Mouse (Mus musculus) hindbrain, postnatal 0 days (tissue): ENCODE measurements around the gene Smg6. TPM values are rescaled to one million over a fixed set of nuclear protein-coding genes. Genes with fewer than 3 reads are reported as not detected.

Source experiments
- ATAC-seq: fragments of 200-750 bp; cut with Nextera tagmentation; 2 replicates; pipeline ENCODE4 v1.8.0; 2017; ENCODE audit warnings: mild to moderate bottlenecking, moderate TSS enrichment, moderate library complexity
- DNase-seq: peaks from one replicate; pipeline ENCODE4 v3.0.0-alpha.2; 2015; ENCODE audit warnings: low spot score
- H3K27ac ChIP-seq: fragments of 300-500 bp; sonication (generic); 2 replicates; pipeline ENCODE4 v1.5.1; 2014; ENCODE audit warnings: mild to moderate bottlenecking
- H3K27me3 ChIP-seq: fragments of 300-500 bp; sonication (generic); 2 replicates; pipeline ENCODE4 v1.6.1; 2014; ENCODE audit warnings: low read length, mixed read lengths; ENCODE audit not compliant: insufficient read depth
- H3K36me3 ChIP-seq: fragments of 300-500 bp; sonication (generic); 2 replicates; pipeline ENCODE4 v1.6.1; 2014; ENCODE audit warnings: low read length, mixed read lengths; ENCODE audit not compliant: insufficient read depth
- H3K4me1 ChIP-seq: fragments of 300-500 bp; sonication (generic); 2 replicates; pipeline ENCODE4 v1.6.1; 2014; ENCODE audit warnings: antibody characterized with exemption, low read length, mixed read lengths; ENCODE audit not compliant: insufficient read depth
- H3K4me2 ChIP-seq: fragments of 300-500 bp; sonication (generic); 2 replicates; pipeline ENCODE4 v1.6.1; 2014; ENCODE audit warnings: low read depth, mild to moderate bottlenecking, low read length, moderate library complexity, mixed read lengths
- H3K4me3 ChIP-seq: fragments of 300-500 bp; sonication (generic); 2 replicates; pipeline ENCODE4 v1.5.1; 2014; ENCODE audit warnings: low read length
- H3K9ac ChIP-seq: fragments of 300-500 bp; sonication (generic); replicated peaks from 2 replicates; pipeline ENCODE4 v1.6.1; 2014; ENCODE audit warnings: mild to moderate bottlenecking, low read length, moderate library complexity, mixed read lengths
- H3K9me3 ChIP-seq: fragments of 300-500 bp; sonication (generic); 2 replicates; pipeline ENCODE4 v1.6.1; 2016; ENCODE audit warnings: low read length, mixed read lengths
- CTCF ChIP-seq: IDR thresholded peaks from 2 replicates; pipeline ENCODE4 v1.5.1; 2016; ENCODE audit warnings: antibody characterized with exemption, control low read depth, low read depth
- WGBS: fragments of 180-500 bp; shearing (Covaris S2); extraction: QIAGEN DNeasy Blood & Tissue Kit; methylation state at CpG from one replicate; pipeline ENCODE4 v1.1.7; 2014; 5-methylcytosine and 5-hydroxymethylcytosine counted together
- polyA plus RNA-seq: library from polyadenylated mRNA; unstranded; fragments of >200 nt; fragmentation: Nextera tagmentation; extraction: Ambion mirVana; gene quantifications from 2 replicates; pipeline ENCODE4 v1.2.1, GENCODE M21; 2015
- total RNA-seq: library from RNA; depleted of rRNA; stranded (reverse); fragments of >200 nt; gene quantifications from 2 replicates; pipeline ENCODE4 v1.2.3, GENCODE M21; 2014

Gene Smg6
- total and polyA plus RNA-seq, 2 experiments from 2014 or later: 10.0 to 27.8 TPM

GRCm38 (mm10) chr11:75169405-75170080 is 243.9 kb downstream of the Smg6 start, which contains the start of gene Hic1:
Gene Hic1, minus strand, starts transcription at chr11:75169519.
- Histone ChIP-seq H3K27me3 (peaks cover 43% of the 10 kb centered on the region), H3K27ac (peak within 1 kb of the TSS; percentile 12; the same call in 1 of the 2 replicates), H3K9ac (peak within 1 kb of the TSS; percentile 50), H3K36me3 (no peaks in the 10 kb centered on the region), H3K4me2 (peak within 1 kb of the TSS; percentile 80), H3K4me3 (peak within 1 kb of the TSS; percentile 45), H3K4me1 (peaks cover 22% of the 10 kb centered on the region), H3K9me3 (no peaks in the 10 kb centered on the region)
- ATAC-seq (no peak), DNase-seq (no peak)
- TF ChIP-seq CTCF: no peak
- WGBS: 3% methylated on average over 23 of the region's 23 CpGs

- H3K9ac ChIP-seq: peak overlapping the region; percentile 38
- H3K36me3 ChIP-seq: no peaks in the 10 kb centered on the region
- no peaks in the 10 kb centered on the region for H3K9me3 ChIP-seq
- H3K27me3 ChIP-seq: peaks cover 36% of the 10 kb centered on the region
- H3K4me1 ChIP-seq: peaks cover 22% of the 10 kb centered on the region
- H3K4me3 ChIP-seq: peak overlapping the region; percentile 45
- H3K27ac ChIP-seq: peak overlapping the region; percentile 12; the same call in 1 of the 2 replicates
- under 1% methylated on average over 38 of the region's 38 CpGs for WGBS
- peak overlapping the region; percentile 80 for H3K4me2 ChIP-seq
- peak; percentile 72 for ATAC-seq
- peak; percentile 74 for TF ChIP-seq CTCF
- peak; percentile 93 for DNase-seq
These were observed 244.6 kb downstream of the Smg6 start for GRCm38 (mm10) chr11:75170136-75170751.

GRCm38 (mm10) chr11:75171186-75171865 is 245.7 kb downstream of the Smg6 start:
- Histone ChIP-seq H3K9ac (no peak overlapping the region), H3K27ac (no peak overlapping the region; the same call in 1 of the 2 replicates), H3K36me3 (no peaks in the 10 kb centered on the region), H3K4me2 (peak overlapping the region; percentile 67), H3K4me3 (peak overlapping the region; percentile 50; the same call in 1 of the 2 replicates), H3K4me1 (peaks cover 22% of the 10 kb centered on the region), H3K9me3 (no peaks in the 10 kb centered on the region), H3K27me3 (peaks cover 26% of the 10 kb centered on the region; the same call in 1 of the 2 replicates)
- ATAC-seq (no peak), DNase-seq (no peak)
- 8% methylated on average over 17 of the region's 17 CpGs for WGBS
- no peak for TF ChIP-seq CTCF

- Histone ChIP-seq H3K27me3 (peaks cover 17% of the 10 kb centered on the region; the same call in 1 of the 2 replicates), H3K36me3 (no peaks in the 10 kb centered on the region), H3K4me3 (peak overlapping the region; percentile 50), H3K9me3 (no peaks in the 10 kb centered on the region), H3K9ac (peak overlapping the region; percentile 55), H3K4me2 (peak overlapping the region; percentile 67), H3K4me1 (peaks cover 16% of the 10 kb centered on the region), H3K27ac (peak overlapping the region; percentile 76)
- TF ChIP-seq CTCF: 0 out of 2 replicates have a peak, but pooled peaks have one; percentile 7
- under 1% methylated on average over 73 of the region's 75 CpGs for WGBS
- peak; percentile 83 for DNase-seq
- peak; percentile 6; the same call in 1 of the 2 replicates for ATAC-seq
These were observed 246.8 kb downstream of the Smg6 start for GRCm38 (mm10) chr11:75172151-75173094.

GRCm38 (mm10) chr11:75173095-75173798 is 247.6 kb downstream of the Smg6 start:
- Histone ChIP-seq H3K27me3 (peaks cover 9% of the 10 kb centered on the region; the same call in 1 of the 2 replicates), H3K36me3 (no peaks in the 10 kb centered on the region), H3K4me3 (peak overlapping the region; percentile 50), H3K4me1 (peaks cover 21% of the 10 kb centered on the region), H3K9ac (peak overlapping the region; percentile 55), H3K9me3 (no peaks in the 10 kb centered on the region), H3K4me2 (peak overlapping the region; percentile 67), H3K27ac (peak overlapping the region; percentile 76)
- under 1% methylated on average over 67 of the region's 71 CpGs for WGBS
- ATAC-seq (peak; percentile 72), DNase-seq (peak; percentile 92)
- TF ChIP-seq CTCF: no peak
